Mouse (Mus musculus) heart, adult 10 weeks (tissue): ENCODE data around the gene Rbm7. TPM values are rescaled to one million over a fixed set of nuclear protein-coding genes. Genes with fewer than 3 reads are reported as not detected.

Source experiments
- polyA plus RNA-seq: library from polyadenylated mRNA; stranded (reverse); fragments of 350-450 nt; fragmentation: Illumina TruSeq; extraction: RNeasy Lipid Tissue Mini Kit (QIAGEN cat#74804); gene quantifications from one replicate; pipeline ENCODE4 v1.2.3, GENCODE M21; 2014; ENCODE audit warnings: low read depth, low replicate concordance

The Rbm7 gene
- 26.1 TPM for polyA plus RNA-seq

GRCm38 (mm10) chr9:48494817-48495547 is at the start of gene Rbm7, which contains the start of gene Gm5617:
Gene Rbm7 (minus strand): TSS chr9:48495299.
Gene Gm5617 (plus strand): TSS chr9:48495442.

GRCm38 (mm10) chr9:48480411-48481213 is 14.5 kb downstream of the Rbm7 start, which contains the start of gene Rexo2:
Gene Rexo2 (minus strand): TSS chr9:48480623.

Other genes with a start within 250 kb of the Rbm7 start
- gene Nxpe2, start 141.8 kb downstream of the Rbm7 start, polyA plus RNA-seq, result 5.0 TPM
- gene Rexo2, start 14.7 kb downstream of the Rbm7 start, polyA plus RNA-seq, result 79.6 TPM
- gene Gm5617, start 143 bp upstream of the Rbm7 start, polyA plus RNA-seq, result 29.5 TPM
- 4.8 TPM for gene Nnmt, start 109.9 kb upstream of the Rbm7 start, polyA plus RNA-seq